Mouse (Mus musculus): ENCODE data around the gene Snrpb2.

Snrpb2 gene

DNA sequence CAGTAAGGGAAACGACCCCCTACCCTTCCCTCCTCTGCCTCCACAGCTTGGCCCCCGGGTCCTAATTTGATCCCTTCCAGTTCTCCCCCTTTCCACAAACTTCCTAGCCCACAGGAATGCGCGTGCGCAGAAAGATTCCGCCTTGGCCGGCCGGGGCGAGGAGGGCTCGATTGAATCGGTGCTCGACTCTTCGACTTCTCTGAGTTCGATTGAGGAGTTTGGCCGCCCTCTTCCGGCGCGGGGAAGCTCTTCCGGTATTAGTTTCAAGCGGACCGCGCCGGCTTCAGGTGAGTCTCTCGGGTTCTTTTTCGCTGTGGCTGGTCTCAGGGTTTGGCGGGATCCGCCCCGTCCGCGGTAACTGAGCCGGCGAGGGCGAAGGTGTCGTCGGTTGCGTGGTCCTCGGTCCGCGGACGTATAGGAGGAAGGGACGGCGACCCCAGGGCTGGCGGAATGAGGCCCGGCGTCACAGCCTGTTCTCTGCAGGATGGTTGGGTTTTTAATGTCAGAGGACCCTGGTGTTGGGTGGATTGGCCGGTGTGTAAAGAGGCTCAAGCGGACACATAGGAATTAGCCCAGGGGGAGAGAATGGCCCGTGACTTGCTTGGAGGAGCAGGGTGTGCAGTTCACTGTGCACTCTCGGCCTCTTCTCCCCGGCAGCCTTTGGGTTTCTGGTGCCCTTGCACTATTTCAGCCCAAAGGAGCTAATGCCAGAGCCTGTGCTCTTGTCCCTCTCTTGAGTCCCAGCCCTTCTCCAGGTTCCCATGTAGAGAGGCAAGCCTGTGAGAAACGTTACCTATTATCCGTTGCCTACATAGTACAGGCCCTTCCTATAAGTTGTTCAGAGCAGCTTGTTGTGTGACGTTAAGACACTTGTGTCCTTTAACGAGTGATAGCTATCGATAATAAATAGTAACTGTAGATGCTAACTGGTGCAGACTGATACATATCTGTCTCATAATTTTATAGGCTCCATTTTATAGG is at the start of gene Snrpb2:
Snrpb2 (plus strand) TSS at position 228 of the 981 bp plus-strand sequence.
- DNase-seq (ENCODE audit: low read depth, low spot score), result peak; percentile 88

DNA sequence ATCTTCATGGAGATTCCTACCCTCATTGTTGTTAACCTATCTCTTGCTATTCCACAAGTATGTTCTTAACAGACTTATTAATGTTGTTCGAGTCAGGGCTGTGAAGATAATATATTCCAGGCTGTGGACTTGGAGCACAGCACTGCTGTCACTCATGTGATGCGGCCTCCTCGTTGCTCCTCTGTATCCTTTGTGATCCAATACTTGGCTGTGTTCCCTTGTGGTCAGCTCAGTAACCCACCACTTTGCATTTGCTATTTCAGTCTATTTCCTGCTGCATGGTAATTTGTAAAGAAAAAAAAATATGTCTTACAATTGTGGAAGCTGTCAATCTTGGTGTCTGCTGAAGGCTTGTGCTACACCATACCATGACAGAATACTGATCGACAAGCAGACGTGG is 49.8 kb upstream of the Snrpb2 start:
- DNase-seq (ENCODE audit: low read depth, low spot score), result no peak

DNA sequence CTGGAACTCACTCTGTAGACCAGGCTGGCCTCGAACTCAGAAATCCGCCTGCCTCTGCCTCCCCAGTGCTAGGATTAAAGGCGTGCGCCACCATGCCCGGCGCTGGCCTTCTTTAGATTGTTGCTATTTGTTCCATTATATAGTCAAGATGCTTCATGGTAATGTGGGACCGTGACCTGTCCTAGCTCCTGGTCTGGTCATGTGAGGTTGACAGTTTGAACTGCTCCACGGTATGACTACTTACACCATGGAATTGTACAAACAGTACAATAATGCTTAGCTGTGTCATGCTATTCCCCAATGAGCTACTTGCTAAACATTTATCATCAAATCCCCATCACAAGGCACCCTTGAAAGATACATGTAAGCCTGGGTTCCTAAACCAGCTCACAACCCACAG is 44.8 kb upstream of the Snrpb2 start:
- no peak for DNase-seq (ENCODE audit: low read depth, low spot score)

DNA sequence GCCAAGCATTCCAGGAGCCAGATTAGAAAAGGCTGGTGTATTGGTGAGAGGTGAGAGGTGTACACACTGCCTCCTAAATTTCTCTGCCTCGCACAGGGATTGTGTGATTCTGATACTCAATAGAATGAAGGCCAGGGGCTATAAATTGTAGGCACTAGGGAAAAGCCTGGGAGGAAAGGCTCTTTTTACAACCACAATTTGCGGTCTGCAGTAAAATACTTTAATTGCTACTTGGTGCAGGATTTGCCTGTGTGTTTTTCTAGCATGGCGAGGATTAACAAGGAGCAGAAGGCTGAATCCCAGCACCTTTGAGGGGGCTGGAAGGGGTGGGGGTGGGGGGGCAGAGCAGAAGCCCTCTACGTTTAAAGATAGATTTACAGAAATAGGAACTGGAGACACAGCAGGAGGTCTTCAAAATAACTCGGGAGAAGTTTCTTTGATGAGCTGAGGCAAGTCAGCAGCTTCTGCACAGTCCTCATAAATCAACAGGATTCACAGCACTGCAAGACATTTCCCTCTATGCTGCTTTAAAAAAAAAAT is 44.2 kb upstream of the Snrpb2 start:
- DNase-seq (ENCODE audit: low read depth, low spot score), result no peak

DNA sequence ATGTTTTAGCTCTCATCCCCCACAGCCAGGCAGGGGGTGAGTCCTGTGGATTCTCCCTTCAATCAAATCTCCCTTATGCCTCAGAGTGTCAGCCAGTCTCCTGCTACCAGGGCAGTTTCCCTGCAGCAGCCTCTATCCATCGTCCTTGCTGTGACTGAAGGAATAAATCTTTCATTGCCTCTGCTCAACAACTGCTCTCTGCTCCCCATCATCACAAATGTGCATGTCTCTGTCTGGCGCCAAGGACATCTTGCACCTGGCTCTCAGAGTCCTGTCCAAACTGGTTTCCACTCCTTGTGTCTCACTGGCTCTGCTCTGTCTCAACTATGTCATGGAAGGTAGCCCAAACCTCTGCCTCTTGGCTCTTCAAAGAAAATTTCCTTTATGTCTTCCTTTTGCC is 43.1 kb upstream of the Snrpb2 start:
- DNase-seq (ENCODE audit: low read depth, low spot score), result no peak

DNA sequence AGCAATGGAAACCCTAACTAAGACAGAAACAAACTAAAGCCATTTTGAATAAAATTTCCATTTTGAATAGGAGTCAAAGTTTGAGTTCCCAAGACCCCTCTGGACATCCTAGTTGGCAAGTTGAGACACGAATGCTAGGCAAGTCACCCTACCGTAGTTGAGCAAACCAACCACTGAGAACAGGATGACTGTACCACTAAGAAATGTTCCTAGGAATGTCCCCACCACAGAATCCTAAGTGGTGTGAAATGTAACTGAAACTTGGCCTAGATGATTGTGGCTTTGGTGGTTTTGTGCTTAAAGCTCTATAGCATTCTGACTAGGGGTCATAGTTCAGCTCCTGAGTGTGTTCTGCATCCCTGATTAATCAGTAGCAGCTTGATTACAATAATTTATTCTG is 39.5 kb upstream of the Snrpb2 start:
- DNase-seq (ENCODE audit: low read depth, low spot score), result no peak

DNA sequence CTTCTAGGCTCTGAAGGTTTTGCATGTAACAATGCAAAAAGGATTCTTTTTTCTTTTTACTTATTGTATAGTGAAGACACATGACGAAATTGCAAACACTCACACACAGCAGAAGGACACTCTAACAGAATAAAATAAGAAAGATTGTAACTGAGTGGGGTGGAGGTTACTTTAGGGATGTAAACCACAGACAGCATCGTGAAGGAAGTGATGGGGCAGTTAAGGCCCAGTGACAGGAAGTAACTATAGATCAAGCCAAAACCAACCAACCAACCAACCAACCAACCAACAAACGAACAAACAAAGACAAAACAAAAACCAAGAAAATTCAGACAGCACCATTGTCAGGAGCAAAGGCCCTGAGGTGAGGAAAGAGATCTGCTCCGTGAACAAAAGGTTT is 38.6 kb upstream of the Snrpb2 start:
- no peak for DNase-seq (ENCODE audit: low read depth, low spot score)

DNA sequence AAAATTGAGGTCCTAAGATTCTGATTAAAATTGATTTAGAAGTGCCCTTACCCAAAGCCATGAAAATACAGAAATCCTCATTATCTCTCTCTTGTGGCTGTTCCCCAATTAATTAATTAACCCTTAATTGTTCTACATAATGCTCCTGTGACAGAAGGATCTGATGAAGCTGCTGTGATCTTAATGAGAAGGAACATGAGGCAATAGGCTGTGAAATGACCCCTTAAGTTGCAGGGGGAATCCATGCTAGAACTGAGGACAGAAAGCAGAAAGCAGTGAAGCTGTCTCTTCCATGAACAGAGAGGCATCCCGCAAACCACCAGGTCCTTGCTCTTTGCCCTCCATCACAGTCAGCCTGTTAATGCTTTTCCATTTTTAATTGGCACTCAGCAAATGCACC is 31.6 kb upstream of the Snrpb2 start:
- DNase-seq (ENCODE audit: low read depth, low spot score), result no peak

DNA sequence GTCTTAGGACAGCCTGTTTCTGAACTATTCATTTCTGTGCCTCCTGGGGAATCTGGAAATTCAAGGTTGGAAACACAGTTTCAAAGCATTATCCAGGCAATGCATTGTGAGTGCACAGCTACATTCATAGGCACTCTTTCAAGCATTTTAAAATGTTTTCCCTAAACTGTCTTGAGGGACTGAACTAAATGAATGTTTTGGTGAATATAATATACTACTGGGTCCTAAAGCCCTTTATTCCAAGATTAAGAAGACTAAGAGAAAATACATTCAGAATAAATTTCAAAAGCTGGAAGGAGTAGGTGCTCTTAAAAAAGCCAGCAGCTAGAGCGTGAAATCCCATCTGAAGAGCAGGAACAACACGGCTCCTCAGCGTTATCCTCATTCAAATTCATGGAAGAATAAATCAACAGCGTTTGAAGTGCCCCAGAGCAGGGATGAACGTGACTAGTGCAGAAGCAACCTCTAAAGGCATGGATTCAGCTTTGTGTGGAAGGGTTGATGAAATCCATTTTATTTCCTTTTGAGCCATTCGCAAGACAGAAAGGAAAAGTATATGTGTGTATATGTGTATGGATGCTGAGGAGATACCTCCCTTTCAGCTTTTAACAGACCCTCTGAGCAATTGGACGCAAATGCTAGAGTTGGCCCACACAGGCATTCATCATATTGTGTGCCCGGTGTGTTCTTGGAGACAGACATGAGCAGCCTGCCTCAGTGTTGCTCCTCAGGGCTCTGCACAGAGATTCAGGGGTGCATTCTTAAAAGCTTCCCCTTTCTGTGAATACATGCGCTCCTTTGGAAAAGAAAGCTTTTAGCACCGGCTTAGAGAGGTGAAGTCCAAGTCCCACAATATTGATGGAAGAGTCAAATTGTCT is 30.2 kb upstream of the Snrpb2 start:
- no peak for DNase-seq (ENCODE audit: low read depth, low spot score)

DNA sequence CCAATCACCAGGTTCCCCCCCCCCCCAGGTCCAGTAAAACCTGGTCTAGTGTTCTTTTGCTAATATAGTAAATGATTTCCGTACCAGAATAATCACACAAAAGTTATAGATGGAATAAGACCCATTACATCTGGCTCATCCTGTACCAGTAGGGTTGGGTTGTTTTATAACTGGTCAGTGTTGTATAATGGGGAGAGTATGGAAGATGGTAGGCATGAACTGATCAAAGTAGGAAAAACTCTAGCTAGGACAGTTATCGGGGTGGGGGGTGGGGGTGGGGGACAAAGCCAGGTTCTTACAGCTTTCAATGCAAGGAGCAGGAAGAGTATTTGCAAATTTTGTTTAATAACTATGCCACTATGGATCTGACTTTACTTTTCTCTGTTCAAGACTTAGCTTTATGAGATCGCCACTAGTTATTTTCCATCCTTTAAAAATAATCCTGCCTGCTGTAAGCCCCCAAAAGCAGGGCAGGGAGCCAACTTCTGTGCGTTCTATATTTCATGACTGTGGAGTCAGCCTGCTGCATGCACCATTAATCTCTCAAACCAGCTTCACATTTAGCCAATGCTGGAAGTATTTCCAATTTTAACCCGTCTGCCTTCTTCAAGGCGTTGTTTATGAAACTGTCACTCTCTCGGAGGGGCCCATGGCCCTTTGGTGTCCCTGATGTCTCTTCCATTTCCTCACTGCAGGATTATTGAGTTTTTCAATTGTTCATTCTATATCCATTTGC is 28.3 kb upstream of the Snrpb2 start:
- no peak for DNase-seq (ENCODE audit: low read depth, low spot score)

DNA sequence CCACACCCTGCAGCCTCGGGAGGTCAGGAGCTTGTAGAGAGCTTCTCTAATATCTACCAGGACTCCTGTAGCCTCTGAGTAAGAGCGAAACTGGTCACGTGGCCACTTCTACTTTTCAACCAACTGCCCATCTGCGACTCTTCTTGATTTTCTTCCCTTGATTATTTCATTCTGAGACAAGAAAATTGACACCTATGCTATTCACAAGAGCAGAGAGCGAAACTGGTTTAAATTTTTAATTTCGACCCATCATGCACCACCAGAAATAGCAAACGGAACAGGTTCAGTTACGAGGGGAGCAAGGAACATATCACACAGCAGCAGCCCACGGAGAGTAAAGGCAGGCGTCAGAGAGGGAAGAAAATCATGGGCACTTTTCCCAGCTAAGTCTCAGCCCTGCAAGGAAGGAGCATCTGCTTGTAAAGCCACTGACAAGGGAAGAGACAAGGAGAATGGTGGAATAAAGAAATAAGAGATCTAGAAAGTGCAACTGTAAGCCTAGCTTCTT is 27.7 kb upstream of the Snrpb2 start:
- DNase-seq (ENCODE audit: low read depth, low spot score), result no peak

DNA sequence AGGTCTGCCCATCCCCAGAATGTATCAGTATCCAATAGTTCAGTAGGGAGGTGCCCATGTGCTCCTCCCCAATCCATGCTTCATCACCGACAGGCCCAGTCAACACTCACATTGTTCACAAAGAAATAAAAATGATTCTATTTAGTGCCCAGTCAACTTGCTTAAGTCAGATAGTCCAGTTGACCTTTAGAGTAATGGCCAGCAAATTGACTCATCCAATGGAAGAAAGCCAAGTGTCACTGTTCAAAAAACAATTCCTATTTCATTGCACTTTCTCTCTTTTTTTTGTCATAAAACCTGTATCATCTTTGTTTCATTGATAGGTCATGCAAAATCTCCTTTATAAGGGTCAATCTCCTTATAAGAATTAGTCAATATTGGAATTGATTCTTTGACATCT is 21.2 kb upstream of the Snrpb2 start:
- DNase-seq (ENCODE audit: low read depth, low spot score), result no peak

DNA sequence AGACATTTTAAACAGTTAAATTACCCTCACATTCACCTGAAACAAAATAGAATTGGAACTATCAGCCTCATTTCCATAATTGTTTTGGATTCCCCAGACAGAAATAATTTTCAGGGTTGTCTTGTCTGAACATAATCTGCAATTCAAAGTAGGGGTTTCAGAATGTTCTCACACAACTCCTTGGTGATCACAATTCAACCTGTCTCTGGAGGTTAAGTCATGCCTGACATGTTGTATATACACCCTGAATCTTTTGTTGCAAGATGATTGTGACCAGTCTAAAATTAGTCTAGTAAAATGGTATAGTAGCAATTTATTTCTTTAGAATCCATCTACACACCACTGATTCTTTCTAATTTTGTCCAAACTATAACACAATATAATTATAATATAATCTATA is 7.6 kb upstream of the Snrpb2 start:
- no peak for DNase-seq (ENCODE audit: low read depth, low spot score)

DNA sequence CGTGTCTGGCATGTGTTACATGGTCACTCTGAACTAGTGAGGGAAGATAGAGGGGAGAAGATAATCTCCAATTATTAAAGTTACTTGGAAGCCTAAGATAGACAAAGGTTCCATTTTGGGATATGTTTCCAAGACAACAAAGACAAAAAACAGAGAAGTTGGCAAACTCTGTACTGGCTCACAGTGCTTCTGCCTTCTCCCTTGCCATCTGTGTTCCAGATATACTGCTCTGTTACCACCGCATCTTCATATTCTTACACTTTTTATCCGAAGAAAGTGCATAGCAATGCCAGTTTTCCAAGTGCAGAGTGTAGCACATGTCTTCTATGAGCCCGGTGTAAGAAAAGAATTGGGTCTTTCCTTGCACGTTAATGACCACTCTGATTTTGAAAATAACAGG is 6.1 kb upstream of the Snrpb2 start:
- no peak for DNase-seq (ENCODE audit: low read depth, low spot score)

DNA sequence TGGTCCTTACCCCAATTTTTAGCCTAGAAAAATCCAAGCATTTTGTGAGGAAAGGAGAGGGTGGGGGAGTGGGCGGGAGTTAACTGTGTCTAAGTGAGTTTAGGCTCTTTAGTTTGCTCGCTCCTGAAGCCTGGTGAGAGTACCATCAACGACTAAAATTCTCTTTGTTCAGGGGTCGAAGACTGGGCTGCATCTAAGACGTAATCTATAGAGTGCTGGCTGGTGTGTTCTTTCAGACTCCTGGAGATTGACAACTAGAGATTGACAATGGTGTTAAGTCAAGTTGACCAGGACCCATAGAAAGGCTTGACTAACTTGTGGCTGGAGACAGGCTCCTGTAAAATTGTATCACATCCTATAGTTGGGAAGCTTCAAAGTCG is 417 bp upstream of the Snrpb2 start:
- no peak for DNase-seq (ENCODE audit: low read depth, low spot score)

DNA sequence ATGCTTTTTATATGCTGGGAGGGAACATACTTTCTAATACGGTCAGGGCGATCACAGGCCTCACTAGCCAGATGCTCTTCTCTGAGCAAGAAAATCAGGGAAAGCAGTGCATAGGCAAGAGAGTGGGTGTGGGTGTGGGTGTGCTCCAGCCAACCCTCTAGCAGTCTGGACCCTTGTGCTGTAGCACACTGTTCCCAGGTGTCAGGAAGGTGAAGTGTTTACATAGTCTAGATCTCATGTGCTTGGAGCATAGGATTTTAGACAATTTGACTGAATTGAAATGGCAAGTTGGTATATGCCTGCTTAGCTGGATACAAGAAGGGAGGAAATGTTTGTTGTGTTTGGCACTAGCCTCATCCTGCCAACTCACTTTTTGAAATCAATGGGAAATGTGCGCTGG is 3.1 kb downstream of the Snrpb2 start:
- no peak for DNase-seq (ENCODE audit: low read depth, low spot score)

DNA sequence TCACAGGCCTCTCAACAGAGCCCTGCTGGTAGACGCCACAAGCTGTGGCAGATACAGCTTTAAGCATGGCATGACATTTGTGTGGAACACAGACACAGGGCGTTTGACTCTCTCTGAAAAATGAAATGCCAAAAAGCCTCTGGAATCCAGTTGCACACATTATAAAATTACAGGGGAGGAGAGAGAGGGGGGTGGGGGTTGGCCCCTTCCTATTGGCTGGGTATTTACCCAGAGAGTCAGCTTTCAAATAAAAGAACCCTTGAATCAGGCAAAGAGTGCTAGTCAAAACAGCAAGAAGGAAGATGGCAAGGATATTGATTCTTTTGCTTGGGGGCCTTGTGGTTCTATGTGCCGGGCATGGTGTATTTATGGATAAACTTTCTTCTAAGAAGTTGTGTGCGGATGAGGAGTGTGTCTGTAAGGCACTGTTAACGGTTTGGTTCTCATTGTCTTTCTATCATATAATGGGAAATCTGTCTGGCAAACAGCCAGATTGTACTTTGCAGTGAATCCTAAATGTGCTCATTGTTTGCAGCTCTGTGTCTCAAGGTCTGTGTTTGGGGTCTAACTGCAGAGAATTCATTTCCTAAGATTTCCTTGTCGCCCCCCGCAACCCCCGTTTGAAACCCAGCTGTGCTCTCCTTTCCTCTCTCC is 15.5 kb downstream of the Snrpb2 start, which contains the start of gene Otor:
Otor (plus strand) TSS at position 276 of the 654 bp plus-strand sequence.
- DNase-seq (ENCODE audit: low read depth, low spot score), result no peak

DNA sequence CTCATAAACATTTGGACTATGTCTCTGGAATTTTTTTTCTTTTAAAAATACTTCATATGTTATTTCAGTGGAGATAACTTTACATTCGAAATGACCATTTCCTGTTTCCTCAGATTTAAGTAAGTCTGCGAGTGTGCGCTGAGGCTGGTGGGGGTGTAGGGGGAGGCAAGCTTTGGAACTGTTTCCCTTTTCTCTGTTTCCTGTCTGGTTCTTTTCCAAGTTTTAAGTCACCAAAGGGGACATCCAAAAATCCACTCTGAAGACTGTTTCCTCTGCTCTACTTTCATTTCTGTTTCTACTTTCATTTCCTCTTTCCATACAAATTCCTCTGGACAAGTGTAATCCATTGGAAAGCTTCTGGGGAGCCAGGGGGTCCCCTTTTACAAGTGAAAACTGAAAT is 18.9 kb downstream of the Snrpb2 start:
- no peak for DNase-seq (ENCODE audit: low read depth, low spot score)

DNA sequence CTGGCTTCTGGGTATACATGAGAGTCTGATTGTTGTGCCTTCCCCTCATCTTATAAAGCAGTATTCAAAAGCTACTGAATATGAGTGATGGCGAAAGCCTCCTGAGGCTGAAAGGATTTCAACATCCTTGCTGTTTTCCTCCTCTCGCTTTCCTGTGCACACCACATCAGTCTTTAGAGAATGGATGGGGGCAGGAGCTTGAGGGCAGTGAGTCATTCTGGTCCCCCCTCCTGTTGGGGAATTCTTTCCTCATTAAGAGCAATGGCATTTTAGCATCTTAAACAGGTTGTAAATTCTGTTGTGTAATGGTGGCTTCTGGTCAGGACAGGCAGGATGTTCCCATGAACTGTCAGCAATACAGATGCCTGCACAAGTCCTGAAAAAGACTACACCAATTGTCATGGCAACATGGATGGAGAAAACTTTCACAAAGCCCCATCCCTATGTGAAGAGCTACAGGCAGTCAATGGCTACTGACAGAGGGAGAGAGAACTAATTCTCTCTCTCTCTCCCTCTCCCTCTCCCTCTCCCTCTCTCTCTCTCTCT is 22.1 kb downstream of the Snrpb2 start:
- no peak for DNase-seq (ENCODE audit: low read depth, low spot score)

DNA sequence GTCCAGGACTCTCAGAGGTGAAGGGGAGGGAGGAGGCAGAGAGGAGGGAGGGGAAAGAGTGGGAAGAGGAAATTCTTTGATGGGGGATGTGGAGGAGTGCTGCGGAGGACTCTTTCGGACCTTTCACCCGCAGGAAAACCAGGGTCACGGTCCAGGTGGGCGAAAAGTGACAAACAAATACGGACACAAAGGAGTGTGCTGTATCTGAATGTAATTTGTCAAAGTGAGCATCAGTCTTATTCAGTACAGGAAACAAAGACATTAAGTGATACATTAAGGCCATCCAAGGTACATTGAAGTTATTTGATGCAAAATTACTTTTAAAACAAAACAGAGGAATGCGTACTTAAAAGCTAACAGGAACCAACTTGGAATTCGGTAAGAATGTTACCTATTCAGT is 27.0 kb downstream of the Snrpb2 start:
- DNase-seq (ENCODE audit: low read depth, low spot score), result no peak

DNA sequence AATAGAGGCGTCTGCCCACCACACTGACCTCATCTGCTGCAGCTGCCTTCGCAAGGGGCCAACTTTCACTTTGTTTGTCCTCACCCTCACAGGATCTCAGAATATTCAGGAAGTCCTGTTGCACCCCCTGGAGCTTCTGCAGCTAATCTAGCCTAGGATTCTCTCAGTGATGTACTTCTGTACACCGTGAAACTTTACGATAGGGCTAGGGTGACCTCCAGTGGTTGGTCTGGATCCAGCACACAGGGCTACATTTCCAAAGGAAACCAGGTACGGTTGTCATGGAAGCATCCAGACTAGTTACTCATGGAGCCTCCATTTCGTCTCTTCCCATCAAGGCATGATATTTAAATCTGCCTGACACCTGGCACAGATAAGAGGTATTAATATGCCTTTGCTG is 30.9 kb downstream of the Snrpb2 start:
- peak; percentile 31 for DNase-seq (ENCODE audit: low read depth, low spot score)
